Mouse (Mus musculus): Measurements from ENCODE around the gene Pclo.
"Not testable (repeated sequence)": the region's sequence is repeated elsewhere in the genome, so short reads cannot be mapped to it uniquely, and the experiment has no call there.

The Pclo gene

DNA sequence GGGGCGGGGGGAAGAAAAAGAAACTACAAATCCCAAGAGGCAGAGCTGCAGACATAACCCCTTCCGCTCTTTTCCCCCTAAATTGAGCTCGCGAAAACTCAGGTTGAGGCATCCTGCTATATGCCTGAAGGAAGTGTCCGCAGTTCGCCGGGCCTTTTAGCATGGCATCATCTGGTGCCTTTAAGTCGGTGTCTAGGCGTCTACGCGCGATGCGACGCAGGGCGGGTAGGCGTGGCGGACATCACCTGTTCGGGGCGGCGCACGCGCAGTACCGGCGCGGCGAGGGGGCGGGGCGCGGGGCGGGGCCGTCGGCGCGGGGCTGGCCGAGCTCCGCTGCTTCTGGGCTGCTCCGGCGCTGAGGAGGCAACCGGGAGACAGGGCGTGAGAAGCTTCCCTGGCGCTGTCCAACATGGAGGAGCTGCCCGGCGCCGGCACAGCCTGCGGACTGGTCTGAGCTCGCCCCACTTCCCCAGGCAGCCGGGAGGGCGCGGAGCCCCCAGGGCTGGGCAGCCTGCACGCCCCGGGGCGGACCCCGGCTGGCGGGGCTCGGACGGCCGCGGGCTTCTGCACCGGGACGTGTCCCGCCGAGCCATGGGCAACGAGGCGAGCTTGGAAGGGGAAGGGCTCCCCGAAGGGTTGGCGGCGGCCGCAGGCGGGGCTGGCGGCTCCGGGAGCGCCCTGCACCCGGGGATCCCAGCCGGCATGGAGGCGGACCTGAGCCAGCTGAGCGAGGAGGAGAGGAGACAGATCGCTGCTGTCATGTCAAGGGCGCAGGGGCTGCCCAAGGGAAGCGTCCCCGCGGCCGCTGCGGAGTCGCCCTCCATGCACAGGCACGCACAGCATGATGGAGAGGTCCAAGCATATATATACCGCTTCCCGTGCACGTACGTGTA is at the start of gene Pclo:
TSS of gene Pclo (plus strand) at position 288 of the 893 bp plus-strand sequence.
- DNase-seq = peak; percentile 65

DNA sequence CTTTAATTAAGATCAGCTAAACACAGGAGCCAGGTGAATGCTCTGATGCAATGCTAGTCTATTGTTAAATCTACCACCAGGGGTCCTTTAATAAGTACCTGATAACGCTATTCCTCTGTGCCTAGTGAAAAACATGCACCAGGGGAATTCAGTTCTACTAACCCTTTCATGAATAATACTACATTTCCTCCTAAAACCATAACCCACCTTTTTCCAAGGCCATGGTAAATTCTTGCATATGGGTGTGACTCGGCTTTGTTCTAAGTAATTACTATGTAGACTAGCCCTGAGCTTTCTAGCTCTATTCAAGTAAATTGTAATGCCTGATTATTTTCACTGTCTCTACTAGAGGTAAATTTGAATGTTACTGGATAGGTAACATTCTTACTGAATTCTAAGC is 20.3 kb upstream of the Pclo start:
- not testable (repeated sequence) for DNase-seq

DNA sequence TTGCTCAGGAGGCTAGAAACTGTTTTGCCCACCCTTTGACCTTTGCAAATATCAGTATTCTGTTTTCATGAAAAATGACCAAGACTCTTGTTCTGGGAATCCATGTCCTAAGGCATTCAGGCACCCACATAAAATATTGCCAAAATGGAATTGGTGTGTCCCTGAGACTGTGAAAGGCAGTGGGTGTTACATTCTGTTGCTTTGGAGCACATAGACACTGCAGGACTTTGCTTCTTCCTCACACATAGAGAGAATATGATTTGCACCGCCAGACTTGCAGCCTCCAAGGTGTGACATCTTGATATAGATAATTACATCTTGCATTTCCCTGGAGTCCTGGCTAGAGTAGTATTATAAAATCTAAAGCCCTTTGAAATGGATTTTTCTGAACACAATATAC is 6.2 kb upstream of the Pclo start:
- DNase-seq = no peak

DNA sequence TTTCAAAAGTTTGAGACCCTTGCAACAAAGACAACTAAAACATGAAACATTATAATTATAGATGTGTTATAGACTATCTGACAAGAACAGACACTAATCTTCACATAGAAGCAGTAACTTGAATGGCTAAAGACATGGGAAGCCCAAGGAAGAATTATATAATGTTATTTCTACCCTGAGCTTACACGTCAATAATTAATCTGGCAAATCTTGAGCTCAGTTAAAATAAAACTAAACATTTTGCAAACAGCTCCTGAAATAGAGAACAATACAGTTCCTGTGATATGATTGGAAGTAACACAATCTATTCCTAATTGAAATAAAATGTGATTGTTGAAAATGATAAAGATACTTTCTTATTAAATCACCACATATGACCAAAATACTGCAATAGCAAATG is 5.1 kb upstream of the Pclo start:
- DNase-seq = no peak

DNA sequence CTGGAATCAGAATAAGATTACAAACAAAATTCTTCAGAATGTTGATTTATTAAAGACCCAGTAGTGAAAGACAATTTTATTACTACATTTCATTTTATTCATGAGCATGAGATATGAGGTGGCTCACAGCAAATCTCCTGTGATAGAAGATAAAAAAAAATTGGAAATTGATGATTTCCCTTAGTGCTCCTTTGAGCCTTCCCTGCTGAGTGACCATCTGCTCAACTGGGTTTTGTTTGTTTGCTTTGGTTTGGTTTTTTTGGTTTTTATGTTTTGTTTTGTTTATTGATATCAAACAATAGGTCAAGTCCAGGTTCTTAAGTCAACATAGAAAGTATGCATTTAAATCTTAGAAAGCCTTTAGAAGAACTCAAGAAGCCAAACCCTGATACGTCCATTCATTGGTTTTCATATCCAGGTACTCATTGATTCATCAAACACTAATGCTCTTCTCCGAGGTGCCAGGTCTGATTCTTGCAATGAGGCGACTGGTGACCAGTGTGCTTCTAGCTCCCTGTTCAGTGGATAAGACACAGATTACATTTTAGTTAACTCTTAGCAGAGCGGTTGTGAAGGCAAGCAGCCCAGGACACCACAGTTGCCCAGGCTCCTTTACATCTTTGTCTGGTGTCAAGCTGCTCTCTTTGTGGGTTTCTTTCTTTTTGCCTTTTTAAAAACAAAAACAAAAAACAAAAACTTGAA is 3.6 kb downstream of the Pclo start:
- no peak for DNase-seq

DNA sequence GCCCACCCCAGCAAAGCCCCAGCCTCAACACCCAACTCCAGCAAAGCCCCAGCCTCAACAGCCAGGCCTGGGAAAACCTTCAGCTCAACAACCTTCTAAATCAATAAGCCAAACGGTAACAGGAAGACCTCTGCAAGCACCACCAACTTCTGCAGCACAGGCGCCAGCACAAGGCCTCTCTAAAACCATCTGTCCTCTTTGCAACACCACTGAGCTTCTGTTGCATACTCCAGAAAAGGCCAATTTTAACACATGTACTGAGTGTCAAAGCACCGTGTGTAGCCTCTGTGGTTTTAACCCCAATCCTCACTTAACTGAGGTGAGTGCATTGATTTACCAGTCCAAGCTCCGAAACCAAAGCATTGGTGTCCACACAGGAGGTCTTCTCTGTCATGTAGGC is 7.3 kb downstream of the Pclo start:
- DNase-seq = no peak

DNA sequence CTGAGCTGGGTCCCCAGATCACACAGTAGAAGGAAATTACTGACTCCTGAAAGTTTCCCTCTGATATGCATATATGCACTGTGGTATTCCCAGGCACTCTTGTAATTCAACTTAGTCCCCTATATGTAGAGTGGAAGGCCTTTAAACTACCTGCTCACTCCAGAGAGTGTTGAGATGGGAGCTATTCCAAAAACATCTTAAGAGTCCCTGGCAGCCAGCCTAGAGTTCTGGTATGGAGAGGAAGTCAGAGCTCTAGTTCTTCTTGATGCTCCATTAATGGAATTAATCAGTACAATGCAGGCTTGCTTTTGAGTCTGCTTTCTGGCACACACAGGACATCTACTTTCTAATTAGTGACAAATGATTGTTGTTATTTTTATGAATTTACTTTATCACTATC is 11.3 kb downstream of the Pclo start:
- DNase-seq = no peak

DNA sequence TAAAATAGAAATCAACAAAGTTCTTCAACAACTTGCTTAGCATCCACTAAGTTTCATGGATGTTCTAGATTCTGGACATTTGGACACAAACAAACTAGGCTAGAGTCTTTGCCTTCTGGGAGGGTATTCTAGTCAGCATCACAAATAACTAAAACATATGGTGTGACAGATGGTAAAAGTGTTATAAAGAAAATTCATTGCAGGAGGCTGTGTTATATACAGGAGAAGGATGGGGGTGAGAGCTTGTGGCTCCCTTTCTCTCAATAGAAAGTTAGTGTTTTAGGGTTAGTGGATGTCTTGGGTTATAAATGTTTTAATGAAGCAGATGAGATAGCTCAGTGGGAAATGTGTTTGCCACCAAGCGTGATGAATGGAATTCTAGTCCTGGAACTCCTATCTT is 13.1 kb downstream of the Pclo start:
- no peak for DNase-seq

DNA sequence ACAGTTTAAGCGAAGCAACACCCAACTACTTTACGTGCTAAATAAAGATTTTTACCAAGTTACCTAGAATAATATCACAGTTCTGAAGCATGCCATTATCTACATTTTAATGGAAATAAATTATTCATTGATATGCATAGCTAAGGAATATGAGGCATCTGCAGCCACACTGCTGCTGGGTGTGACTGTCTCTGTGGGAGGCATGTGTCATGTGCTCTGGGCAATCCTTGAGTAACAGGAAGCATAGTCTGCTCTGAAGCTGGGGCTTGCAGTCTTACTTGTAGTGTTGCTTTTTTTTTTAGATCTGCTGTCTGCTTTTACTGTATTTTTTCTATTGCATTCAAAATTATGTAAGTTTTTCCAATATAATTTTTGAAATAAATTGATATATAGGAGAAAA is 17.2 kb downstream of the Pclo start:
- DNase-seq = no peak

DNA sequence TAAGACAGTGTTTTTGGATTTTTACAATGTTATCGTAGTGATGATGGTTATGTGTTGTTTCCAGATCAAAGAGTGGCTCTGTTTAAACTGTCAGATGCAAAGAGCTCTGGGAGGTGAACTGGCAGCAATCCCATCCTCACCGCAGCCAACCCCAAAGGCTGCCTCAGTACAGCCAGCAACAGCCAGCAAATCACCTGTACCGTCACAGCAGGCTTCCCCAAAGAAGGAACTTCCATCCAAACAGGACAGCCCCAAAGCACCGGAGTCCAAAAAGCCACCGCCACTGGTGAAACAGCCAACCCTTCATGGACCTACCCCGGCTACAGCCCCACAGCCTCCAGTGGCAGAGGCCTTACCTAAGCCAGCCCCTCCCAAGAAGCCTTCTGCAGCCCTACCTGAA is 24.6 kb downstream of the Pclo start:
- no peak for DNase-seq

DNA sequence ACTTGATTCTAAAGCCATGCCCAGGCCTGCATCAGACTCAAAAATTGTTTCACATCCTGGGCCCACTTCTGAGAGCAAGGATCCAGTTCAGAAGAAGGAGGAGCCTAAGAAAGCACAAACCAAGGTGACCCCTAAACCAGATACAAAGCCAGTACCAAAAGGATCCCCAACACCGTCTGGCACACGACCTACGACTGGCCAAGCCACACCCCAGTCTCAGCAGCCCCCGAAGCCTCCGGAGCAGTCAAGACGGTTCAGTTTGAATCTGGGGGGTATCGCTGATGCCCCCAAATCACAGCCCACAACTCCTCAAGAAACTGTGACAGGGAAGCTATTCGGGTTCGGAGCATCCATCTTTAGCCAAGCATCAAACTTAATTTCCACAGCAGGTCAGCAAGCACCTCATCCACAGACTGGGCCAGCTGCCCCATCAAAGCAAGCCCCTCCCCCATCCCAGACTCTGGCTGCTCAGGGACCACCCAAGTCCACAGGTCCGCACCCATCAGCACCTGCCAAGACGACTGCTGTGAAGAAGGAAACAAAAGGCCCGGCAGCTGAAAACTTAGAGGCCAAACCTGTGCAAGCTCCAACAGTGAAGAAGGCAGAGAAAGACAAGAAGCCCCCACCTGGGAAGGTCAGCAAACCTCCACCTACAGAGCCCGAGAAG is 25.4 kb downstream of the Pclo start:
- no peak for DNase-seq

DNA sequence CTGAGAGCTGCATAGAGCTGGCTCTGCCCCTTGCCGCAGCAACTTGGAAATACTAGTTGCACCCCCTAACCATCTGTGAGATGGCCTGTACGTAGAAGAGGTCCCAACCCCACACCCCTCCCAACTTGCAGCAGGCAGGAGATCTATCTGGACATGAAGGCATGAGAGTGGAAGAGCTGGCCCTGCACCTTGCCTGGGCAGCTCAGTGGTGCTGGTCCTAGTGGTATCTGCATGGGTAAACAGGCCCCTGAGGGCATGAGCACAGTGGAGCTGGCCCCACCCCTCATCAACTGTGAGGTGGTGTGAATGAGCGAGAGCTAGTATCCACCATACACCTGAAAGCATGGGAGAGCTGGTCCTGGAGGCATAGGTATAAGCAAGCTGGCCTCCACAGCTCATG is 60.9 kb downstream of the Pclo start:
- DNase-seq = no peak

DNA sequence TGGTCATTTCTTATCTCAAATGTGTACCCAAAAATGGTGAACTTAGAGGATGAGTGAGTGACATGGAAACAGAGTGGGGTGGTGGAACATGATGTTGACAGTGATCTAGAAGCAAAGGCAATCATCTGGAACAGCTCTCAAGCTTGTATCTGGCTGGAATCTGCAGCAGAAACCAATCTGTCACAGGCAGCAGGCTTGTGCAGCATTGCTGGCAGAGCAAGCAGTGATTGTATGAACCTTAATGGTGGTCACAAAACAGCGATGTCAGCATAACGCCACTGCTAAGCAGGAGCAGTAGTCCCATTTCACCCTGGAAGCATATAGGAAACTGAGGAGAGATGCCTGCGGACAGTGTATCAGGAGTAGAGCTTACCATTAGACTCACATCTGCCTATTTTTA is 76.8 kb downstream of the Pclo start:
- DNase-seq = no peak

DNA sequence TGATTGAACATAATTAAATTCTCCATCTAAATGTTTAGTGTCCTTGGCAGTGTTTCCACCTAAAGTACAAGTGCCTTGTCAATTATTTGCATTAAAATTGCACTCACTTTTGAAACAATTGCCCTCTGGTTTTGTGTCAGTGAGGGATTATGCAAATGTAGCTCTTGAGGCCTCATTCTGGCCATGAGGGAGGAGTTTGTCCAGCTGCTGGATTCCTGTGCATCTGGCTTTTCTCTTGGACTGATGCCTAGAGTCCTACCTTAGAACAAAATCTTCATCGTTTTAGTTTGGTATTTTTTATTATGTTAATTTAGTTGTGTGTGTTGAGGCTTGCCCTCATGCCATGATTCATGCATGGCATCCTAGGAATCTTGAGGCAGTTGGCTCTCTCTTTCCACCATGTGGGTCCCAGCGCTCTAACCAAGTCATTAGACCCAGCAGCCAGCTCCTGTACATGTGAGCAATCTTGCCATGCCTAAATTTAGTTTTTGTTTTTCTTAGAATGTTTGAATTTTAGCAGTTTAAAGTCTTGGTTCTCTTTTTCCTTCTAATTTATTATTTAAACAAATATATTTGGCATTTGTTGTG is 80.8 kb downstream of the Pclo start:
- DNase-seq = no peak

DNA sequence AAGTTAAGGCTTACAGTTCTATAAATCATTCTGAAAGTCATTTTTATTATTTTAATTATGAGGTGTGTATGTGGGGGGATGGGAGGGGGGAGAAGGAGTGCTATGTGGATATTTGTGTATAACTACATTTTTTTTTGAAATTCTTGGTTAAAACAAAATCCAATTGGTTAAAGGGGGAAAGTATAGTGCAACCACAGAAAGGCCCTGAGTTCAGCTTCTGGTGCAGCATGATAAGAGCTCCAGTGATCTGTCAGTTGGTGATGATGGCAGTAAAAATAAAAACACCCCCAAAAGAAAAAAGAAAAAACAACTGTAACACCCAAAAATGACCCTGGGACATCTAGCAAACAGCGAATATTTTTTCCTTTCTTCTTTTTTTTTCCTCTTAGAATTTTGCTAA is 93.6 kb downstream of the Pclo start:
- DNase-seq = no peak

DNA sequence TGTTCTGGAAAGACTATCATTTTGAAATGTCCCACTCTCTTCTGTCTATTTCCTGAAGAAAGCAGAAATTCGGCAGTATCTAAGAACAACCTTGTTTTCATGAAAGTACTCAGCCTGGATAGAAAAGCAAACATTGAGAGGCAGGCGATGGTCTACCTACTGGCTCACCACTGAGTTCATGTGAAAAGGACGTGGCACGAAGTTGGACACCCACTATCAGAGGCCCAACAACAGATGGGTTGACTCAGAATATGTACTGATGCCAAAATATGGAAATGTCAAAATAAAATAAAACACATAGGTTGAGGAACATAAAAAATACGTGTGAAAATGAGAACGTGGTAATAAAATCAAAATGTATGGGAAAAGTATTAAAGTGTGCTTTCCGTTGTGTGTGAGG is 106.4 kb downstream of the Pclo start:
- DNase-seq = no peak

DNA sequence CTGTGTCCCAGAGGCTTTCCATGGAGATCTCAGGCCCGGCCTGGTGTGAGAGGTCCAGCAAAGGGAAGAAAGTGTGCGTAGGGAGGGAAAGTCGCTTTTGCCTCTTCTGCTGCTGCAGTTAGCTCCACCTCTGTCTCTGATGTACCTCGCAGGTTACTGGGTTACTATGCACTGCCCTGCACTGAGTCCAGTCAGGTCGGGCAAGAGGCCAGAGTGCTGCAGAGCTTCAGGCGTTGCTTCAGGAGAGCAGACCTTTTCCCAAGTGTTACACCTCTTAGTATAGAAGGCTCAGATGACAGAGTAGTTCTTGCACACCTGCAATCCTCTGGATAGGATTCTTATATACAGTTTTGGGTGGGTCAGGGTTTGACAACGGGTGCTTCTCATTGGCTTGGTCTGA is 108.6 kb downstream of the Pclo start:
- no peak for DNase-seq

DNA sequence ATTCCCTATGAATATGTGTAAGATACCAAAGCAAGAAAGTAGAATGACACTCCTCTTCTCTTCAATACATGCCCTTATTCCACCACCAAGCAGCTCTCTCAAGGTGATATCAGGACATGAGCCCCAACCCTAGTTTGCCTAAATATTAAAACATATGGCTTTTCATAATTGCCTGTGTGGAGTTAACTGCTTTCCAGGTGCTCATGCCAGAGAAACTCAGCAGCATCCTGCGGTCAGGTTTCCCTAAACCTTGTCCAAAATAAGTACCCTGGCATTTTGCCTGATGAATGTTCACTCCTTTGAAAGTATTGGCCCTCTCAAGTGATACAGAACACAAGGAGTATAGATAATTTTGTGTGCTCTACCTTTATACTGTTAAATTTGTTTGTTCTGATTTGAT is 126.5 kb downstream of the Pclo start:
- no peak for DNase-seq

DNA sequence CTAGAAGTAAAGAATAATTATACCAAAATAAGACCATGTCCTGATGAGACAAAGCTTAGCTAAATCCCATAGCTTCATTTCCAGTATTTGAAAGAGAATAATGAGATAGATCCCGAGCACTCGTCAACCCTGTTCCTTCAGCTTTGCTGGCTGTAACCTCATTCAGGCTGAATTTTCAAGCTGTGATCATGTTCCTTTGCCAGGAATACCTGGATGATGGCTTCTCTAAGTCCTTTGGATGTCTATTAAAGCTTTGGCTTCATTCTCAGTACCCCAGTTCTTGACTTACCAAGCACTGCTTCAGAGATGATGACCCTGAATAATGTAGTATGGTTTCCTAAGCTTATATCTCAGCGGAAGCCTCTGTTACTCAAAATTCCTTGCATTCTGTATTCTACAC is 131.1 kb downstream of the Pclo start:
- DNase-seq = no peak

DNA sequence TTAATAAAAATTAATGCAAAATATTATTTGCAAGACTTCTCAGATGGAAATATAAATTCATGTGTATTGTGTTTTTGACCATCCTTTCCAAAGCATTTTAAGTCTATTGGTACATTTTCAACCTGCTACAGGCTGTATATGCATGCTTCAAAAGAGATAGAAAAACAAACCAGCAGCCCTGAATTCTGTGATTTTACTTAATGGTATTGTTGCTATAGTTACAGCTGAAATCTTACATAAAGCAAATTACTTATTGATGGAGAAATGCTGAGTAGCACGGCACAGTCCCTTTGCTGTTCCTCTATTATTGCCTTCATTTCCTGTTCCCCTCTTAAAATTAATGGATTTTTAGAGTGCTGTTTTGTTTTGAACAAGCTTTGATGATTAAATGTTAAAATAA is 145.9 kb downstream of the Pclo start:
- DNase-seq = no peak

DNA sequence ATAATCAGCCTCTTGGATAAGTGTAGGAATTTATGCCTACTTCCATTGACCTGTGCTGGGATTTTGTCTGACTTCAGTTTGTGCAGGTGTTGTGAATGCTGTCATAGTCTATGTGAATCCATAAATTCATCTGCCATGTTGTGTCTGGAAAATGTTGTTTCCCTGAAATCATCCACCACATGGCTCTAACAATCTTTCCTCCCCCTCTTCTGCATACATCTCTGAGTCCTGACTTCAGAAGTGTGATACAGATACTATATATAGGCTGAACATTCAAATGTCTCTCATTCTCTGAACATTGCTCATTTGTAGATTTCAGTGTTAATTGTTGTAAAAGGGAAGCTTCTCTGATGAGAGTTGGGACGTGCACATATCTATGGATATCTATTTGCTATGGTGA is 147.5 kb downstream of the Pclo start:
- DNase-seq = no peak

DNA sequence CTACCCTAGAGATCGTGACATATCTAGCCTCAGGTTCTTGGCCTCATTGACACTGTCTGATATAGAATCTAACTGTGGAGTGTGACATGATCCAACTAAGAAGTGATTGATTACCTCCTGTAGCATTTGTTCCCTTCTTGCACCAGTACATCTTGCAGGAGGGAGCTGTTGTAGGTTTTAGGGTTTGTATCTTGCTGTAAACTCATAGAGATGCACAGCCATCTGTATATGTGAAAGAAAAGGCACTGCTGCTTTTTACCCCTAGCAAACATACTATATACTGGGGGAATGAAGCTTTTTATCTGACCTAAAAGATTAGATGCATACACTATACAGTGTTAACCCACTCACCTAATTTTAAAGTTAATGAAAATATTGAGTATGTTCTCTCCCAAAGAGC is 147.9 kb downstream of the Pclo start:
- DNase-seq = no peak

DNA sequence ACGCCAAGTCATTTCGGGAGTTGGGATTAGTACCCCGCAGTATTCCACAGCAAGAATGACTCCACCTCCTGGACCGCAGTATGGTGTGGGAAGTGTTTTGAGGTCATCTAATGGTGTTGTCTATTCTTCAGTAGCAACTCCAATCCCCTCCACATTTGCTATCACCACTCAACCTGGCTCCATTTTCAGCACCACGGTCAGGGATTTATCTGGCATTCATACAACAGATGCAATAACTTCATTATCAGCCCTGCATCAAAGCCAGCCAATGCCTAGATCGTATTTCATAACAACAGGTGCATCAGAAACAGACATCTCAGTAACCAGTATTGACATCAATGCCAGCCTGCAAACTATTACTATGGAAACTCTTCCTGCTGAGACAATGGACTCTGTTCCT is 165.7 kb downstream of the Pclo start:
- DNase-seq = no peak

DNA sequence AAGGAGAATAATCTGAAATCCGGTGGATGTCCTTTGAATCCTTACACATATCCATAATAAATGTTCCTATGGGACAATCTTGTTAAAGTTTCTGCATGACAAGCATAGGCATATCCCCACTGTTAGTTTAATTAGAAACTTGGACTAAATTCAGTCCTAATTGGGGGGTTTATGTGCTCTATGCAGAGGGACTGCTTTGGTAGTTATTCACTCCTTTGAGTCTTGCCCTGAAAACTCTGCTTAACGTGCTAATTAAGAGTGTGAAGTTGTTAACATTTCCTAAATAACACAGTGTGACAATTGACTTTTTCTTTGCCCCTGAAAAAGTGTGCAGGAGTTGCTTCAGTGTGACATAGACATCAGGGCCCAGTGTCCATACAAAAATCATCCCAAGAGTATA is 177.3 kb downstream of the Pclo start:
- DNase-seq = no peak

Measured in lung, postnatal 14 days (tissue).